Mouse (Mus musculus) thymus, postnatal 10 days (tissue): ENCODE results near the gene Blmh.
"Not testable (repeated sequence)": the region's sequence is repeated elsewhere in the genome, so short reads cannot be mapped to it uniquely, and the experiment has no call there.

Source experiments
- DNase-seq, 2 experiments: peaks; one replicate each; pipeline ENCODE4 v3.0.0; 2021; ENCODE audit warnings: low spot score in 2 of 2

Gene Blmh

GRCm38 (mm10) chr11:76916539-76917229, 7.9 kb upstream of the Blmh start:
- no peak for DNase-seq

GRCm38 (mm10) chr11:76917230-76917548, 7.4 kb upstream of the Blmh start:
- no peak for DNase-seq

DNA sequence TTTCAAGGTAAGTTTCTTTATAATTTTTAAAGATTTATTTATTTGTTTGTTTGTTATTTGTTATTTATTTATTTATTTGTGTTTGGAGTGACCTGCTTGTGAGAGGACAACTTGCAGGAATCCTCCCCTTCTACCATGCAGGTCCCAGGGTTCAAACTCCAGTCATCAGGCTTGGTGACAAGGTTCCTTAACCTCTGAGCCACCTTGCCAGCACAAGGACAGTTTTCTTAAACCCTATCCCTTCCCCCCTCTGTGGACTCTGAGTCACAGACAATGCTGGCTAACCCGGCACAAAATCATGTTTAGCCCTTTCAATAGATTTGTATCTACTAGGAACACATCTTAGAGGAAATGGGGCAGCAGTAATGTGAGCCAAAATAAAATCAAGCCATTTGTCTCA, 4.0 kb upstream of the Blmh start:
- no peak for DNase-seq

DNA sequence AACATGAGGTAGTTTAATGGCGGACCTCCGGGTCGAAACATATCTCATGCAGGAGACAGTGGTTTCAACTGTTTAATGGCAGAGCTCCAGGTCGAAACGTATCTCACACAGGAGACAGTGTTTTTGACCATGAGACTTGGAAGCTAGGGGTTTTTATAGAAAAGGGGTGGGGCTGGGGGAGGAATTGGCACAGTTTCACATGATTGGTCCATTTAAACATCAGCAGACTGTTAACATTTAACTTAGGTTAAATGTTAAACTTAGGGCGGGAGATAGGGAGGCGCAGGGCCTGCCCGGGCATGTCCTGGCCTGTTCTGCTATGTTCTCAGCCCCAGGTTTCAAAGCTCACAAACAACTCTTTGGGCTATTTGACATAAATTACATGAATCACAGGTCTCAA, 4.0 kb downstream of the Blmh start:
- DNase-seq: not testable (repeated sequence)

GRCm38 (mm10) chr11:76933209-76933608, 8.6 kb downstream of the Blmh start:
- no peak for DNase-seq

DNA sequence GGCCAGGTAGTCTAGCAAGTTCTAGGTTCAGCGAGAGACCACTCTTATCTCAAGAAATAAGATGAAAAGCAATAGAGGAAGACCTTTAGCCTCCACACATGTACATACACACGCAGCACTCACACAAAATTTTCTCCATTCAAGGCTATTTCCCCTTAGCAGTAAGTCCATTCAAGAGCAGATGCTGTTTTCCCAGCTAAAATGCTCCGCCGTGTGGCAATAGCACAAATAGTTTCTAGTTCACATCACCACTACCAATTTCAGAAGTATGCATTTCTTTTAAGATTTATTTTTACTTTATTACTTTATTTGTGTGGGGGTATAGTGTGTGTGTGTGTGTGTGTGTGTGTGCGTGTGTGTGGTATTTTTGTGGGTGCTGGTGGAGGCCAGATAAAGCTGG, 12.0 kb downstream of the Blmh start:
- DNase-seq: no peak

DNA sequence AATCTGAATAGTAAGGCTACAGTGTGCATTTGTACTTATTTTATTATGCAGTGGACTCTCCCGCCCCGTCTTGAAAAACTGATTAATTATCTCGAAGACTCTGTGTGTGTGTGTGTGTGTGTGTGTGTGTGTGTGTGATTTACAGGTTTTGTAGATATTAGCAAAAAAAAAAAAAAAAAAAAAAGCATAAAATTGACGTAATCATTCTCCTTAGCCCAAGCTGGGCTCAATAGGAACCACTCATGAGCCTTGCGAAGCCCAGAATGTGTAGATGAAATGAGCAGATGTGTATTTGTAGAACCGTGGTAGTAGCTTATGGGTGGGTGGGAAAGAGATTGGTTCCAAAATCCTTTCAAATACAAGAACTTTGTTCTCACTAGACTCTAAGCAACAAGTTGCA, 20.2 kb downstream of the Blmh start:
- no peak for DNase-seq

- DNase-seq: peak; percentile 89 to 94
Observed at GRCm38 (mm10) chr11:76945386-76946202, 21.0 kb downstream of the Blmh start.

- DNase-seq: no peak
Observed at GRCm38 (mm10) chr11:76946203-76946585, 21.6 kb downstream of the Blmh start.

- no peak for DNase-seq
Observed at GRCm38 (mm10) chr11:76953536-76953935, 28.9 kb downstream of the Blmh start.

- DNase-seq: no peak
Observed at GRCm38 (mm10) chr11:76965703-76966102, 41.1 kb downstream of the Blmh start.

GRCm38 (mm10) chr11:76970328-76970727, 45.7 kb downstream of the Blmh start:
- DNase-seq: no peak

DNA sequence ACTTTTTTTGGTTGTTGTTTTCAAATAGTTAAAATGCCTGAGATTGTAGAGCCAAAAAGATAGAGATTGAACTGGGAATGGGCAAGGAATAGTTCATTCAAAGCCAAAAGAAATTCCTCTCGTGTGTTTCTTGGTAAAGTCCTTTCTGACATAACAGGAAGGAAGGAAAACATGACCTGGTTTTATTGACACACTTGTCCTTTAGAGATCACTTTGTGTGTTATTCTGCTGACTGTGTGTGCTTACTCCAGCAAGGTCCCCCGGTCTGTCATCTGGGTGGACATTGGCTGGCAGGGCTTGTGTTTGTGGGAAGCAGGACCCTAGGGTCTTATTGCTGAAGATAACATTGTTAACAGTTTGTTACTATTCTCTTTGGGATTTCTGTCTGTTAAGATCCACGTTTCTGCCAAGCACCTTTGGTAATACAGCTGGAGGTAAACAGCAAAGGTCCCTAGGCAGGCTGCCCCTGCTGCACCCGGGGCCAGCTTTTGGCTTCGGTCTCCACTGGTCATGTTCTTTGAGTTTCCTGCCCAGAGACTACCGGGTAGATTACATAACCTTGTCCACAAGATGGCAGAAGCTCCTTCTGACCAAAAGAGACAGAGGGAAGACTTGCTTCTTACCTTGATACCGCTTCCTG, 50.2 kb downstream of the Blmh start:
- DNase-seq: no peak

DNA sequence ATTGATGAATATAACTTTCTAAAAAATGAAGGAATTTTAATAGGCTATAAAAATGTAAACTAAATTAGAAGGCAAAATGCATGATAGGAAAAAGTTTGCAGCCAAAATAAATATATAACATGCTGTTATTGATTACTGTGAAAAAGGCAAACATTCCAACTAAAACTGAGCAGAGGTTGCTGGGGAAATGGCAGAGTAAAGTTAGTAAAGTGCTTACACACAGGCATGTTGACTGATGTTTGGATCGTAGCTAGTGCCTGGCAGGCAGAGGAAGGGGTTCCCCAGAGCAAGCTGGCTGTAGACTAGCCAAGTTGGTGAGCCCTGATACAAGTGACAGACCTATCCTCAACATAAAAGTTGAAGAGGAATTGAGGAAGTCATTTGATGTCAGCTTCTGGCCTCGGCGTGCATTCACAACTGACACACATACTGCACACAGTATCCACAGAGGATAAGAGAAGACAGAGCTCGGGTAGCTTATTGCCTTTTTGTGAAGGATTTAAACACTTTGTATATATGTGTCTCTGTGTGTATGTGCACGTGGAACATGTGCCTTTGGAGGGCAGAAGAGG, 57.0 kb downstream of the Blmh start:
- no peak for DNase-seq

DNA sequence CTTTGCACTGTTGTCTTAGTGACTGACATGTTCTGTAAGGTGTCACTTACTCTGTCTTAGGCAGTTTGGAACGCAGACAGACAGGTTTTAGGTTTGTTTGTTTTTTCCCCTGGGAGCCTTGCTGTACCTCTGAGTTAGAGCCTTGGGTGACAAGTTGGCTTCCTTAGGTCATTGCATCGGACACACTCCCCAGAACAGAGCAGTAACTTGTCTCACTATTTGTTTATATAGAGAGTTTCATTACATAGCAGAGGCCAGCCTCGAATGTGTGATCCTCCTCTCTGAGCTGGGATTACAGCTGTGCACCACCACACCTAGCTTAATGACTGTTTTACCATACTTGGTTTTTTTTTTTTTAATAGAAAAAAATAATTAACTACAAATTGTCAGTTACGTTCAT, 57.8 kb downstream of the Blmh start:
- no peak for DNase-seq

DNA sequence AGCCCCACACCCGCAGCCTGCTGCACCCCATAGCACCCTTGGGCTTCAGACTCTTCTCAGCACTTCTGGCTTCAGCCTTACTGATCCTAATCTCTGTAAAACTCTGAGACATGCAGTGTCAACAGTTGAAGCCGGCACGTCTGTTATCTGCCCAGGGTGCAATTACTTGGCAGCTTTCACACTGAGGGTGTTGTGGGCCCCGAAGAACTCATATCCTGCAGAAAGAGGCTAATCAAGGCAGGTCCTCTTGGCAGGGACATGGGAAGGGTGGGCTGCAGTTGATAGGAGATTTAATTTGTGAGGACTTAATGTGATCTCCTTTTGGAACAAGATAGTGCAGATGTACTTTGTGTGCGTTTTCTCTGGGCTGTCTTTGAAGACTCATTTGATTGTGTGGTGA, 59.0 kb downstream of the Blmh start:
- no peak for DNase-seq

DNA sequence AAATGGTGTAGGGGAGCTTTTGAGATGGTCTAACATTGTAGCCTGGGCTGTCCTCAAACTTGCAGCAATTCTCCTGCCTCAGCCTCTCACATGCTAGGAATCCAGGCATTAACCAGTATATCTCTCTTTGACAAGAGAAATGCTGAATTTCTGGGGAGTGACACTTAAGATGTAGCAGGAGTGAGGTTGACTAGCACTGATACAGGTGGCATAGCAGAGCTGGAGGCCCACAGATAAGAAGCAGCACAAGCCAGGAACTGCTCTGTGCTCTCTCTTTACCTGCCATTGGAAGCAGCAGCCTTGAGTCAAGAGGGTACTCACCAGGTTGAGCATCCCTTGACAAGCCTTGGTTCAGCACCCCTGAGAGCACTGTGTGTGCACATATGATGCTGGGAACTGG, 59.6 kb downstream of the Blmh start:
- DNase-seq: no peak

- no peak for DNase-seq
Observed at GRCm38 (mm10) chr11:76990839-76991238, 66.2 kb downstream of the Blmh start.

GRCm38 (mm10) chr11:76992886-76993285, 68.3 kb downstream of the Blmh start:
- DNase-seq: peak; percentile 10 to 23

DNA sequence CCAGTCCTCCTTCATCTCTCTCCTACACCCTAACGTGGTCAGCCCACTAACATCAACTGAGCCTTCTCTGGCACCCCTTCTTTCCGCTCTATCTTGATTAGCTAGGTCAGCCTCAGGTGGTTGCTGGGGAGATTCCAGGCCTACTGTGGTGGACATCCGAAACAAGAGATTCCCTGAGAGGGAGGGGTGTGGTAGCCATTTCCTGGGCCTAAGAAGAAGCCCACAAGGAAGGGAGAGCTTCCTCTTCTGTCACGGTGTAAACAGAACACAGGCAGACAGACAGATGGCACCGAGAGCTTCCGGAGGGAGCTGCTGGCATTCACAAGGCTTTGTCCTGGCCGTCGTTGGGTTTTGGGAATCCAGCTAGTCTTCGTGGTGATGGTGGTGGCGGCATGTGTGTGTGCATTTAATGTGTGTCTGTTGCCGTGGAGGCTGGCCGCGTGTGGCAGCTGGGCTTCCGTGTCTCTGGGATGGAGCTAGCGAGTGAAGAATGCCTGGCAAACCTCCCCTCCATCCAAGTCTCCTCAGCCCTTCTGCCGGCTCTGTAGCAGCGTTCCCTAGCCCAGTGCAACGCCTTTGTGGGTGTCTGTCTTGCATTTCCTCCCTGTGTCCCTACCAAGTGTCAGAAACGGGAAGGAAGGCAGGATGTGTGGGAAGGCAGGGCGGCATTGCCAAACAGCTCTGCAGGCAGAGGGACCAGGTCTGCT, 71.5 kb downstream of the Blmh start:
- no peak for DNase-seq

DNA sequence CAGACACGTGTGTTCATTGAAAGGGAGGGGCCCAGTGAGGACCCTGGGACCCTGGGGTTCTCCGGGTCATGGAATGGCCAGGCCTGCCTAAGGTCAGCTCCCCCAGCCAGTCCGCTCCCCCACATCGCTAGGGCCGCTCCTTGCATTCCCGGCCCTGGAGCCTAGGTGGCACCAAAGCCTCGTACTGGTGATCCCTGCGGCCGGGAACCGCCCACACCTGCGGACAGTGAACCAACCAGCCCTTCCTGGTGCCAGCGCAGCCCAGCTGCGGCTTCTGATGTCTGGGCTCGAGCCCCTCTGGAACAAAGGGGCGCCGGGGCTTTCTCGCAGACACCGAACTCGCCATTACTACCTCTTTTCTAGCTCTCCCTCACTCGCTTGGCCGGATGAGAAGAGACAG, 72.7 kb downstream of the Blmh start:
- peak; percentile 11 to 56 for DNase-seq
